Mouse (Mus musculus): ENCODE measurements around the gene Tmem221. TPM values are rescaled to one million over a fixed set of nuclear protein-coding genes. Genes with fewer than 3 reads are reported as not detected.

The Tmem221 gene
- total RNA-seq, 2 experiments from 2014 or later = 0.21 to 0.23 TPM

GRCm38 (mm10) chr8:71579009-71579408, 20.3 kb upstream of the Tmem221 start:
- no peak for DNase-seq (ENCODE audit: low spot score in 2 of 2)

DNA sequence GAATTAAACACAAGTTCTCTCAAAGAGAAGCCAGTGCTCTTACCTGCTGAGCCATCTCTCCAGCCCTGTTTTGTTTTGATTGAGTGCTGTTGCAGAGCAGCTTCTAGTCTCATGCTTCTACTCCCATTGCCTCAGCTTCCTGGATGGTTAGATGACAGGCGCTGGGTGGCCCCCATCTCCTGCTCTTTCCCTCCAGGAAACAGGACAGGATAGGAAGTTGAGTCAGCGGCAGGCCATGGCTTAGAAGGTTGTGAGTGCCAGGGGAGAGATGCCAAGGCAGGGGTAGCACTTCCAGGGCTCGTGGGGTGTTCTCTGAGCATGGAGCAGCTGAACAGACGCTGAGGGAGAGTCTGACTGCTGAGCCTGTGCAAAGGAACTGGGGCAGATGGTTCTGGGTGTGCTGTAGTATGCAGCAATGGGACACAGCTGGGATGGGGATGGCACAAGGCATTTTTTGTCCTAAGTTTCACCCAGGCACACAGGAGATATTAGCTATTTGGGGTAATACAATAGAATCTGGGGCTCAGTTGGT, 19.3 kb upstream of the Tmem221 start:
- no peak for DNase-seq (ENCODE audit: low spot score in 2 of 2)

DNA sequence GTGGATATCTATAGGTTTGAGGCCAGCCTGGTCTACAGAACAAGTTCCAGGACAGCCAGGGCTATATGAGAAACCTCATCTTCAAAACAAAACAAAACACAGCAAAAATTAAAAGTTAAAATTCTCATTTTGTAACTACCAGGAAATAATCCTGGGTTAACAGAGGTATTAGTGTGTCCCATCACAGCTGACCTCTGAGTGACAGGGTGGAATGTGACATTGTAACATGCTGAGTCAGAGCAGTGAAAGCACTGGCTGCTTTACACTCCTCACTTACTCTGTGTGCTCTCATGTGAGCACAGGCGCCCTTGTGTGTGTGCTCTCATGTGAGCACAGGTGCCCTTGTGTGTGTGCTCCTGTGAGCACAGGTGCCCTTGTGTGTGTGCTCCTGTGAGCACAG, 16.3 kb upstream of the Tmem221 start:
- DNase-seq (ENCODE audit: low spot score in 2 of 2) = no peak

GRCm38 (mm10) chr8:71574426-71574825, 15.8 kb upstream of the Tmem221 start:
- DNase-seq (ENCODE audit: low spot score in 2 of 2) = no peak

DNA sequence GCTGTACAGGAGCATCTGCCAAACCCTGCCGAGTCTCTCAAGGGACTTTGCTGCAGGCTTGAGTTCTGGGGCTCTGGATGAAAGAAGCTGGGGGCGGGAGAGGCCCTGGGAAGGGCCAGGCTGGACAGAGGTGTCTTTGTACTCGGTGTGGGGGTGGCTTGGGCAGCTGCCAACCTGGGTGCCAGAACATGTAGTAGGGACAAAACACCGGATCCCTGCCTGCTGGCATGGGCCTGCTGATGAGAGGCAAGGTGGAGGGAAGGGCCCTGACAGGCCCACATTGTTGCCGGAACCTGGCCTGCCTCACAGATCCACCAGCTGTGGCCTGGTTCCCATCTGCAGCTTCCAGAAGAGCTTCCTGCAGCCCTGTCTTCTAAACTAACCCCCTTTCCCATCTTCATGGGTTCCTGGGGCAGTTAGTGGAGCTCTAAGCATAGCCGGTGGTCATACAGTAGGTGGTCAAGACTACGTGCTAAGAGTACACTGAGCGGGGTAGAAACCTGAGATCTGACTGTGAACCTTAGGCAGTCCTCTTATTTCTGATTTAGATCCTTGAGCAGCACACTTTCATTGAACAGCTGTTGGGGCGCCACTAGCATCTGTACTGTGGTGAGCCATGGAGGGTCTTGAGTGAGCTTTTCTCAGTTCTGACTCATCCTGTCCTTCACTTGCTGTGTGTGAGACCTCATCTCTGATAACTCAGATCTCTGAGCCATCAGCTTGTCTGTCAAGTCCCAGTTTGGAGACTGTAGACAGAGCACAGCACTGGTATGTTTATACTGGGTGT, 14.4 kb upstream of the Tmem221 start:
- DNase-seq (ENCODE audit: low spot score in 2 of 2) = peak; percentile 79 to 86

GRCm38 (mm10) chr8:71572077-71572476, 13.4 kb upstream of the Tmem221 start:
- DNase-seq (ENCODE audit: low spot score in 2 of 2) = no peak

- peak; percentile 94 to 96 for DNase-seq (ENCODE audit: low spot score in 2 of 2)
Measured at GRCm38 (mm10) chr8:71570291-71570954, 11.8 kb upstream of the Tmem221 start.

- DNase-seq (ENCODE audit: low spot score in 2 of 2) = peak; percentile 84 to 90
Measured at GRCm38 (mm10) chr8:71569366-71570290, 11.0 kb upstream of the Tmem221 start.

DNA sequence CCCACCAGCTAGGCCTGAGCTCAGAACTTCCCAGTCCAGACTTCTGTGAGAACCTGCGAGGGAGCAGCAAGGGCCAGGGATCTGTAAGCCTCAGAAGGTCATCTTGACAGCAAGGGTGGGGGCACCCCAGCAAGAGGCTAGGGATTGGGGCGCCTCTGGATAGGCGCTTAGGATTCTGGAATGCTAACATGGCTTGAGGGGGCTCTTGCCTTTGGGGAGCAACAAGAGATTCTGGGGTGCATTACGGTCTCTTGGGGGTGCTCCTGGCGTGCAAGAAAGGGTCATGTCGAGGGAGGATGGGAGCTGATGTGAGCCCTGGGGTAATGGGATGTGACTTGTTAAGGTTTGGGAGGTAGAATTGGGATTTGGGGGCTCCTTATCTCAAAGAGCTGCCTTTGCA, 10.3 kb upstream of the Tmem221 start:
- no peak for DNase-seq (ENCODE audit: low spot score in 2 of 2)

DNA sequence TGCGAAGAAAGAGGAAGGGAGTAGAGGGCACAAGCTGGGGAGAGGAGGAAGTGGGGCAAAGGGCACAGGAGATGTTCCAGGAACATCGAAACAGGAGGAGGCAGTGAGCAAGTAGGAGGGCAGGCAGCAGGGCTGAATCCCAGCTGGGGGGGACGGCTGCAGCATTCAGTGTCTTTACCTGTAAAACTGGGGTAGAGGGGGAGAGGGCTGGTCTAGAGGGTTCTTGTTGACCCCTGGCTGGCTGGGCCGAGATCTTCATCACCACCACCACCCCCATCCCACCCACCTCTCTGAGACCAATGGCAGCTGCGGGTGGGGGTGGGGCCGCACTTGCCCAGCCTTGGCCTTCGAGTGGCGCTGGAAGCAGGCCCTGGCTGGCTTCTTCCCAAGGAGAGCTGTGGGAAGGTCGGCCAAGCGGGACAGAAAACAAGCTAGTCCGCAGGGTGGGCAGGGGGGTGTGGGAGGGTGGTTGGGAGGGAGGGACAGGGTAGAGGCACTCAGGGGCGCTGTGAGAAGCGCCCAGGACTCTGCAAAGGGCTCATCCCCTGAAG, 9.8 kb upstream of the Tmem221 start, which contains the start of gene Slc27a1:
TSS of gene Slc27a1 (plus strand) at position 496 of the 551 bp plus-strand sequence.
- DNase-seq (ENCODE audit: low spot score in 2 of 2) = peak; percentile 60 to 66

- DNase-seq (ENCODE audit: low spot score in 2 of 2) = no peak
Measured at GRCm38 (mm10) chr8:71567587-71567986, 8.9 kb upstream of the Tmem221 start.

- DNase-seq (ENCODE audit: low spot score in 2 of 2) = no peak
Measured at GRCm38 (mm10) chr8:71566501-71566900, 7.8 kb upstream of the Tmem221 start, which contains the start of gene Nxnl1. Gene Nxnl1, minus strand, starts transcription at chr8:71566601.

GRCm38 (mm10) chr8:71563992-71564391, 5.3 kb upstream of the Tmem221 start:
- no peak for DNase-seq (ENCODE audit: low spot score in 2 of 2)

DNA sequence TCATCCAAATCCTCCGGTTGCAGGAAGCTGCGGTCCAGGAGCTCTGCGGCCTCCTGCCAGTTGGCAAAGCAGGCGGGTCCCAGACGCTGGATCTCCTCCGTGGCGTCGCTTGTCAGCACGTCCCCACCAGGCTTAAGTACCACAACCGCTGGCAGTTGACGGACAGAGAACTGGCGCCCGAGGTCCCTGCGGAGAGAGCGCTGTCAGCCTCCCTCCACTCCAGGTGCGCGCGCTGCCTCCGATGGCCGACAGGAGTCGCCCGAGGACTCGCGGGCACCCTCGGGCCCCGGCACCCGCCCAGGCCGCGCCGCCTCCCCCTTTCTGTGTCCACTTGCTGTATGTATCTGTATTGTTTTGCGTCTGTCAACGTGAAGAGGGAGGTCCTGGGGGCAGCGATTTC, 4.1 kb upstream of the Tmem221 start:
- DNase-seq (ENCODE audit: low spot score in 2 of 2) = peak; percentile 75 to 80

- peak; percentile 51 to 61 for DNase-seq (ENCODE audit: low spot score in 2 of 2)
Measured at GRCm38 (mm10) chr8:71561401-71561800, 2.7 kb upstream of the Tmem221 start.

DNA sequence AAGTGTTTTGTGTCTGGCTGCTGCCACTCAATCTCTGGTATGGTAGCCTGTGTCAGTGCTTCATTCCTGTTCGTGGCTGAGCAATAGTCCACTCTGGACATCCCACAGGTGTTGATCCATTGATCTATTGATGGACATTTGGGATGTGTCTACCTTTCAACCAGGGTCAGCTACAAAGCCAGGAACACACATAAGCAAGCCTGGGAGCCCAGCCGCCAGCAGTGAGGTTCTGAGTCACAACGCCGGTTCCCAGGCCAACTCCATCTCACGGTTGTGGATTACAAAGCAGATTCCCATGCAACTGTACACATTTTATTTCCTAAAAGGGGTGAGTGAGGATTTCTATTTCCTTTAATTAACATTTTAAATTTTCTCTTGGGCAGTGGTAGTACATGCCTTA, 2.1 kb upstream of the Tmem221 start:
- DNase-seq (ENCODE audit: low spot score in 2 of 2) = no peak

DNA sequence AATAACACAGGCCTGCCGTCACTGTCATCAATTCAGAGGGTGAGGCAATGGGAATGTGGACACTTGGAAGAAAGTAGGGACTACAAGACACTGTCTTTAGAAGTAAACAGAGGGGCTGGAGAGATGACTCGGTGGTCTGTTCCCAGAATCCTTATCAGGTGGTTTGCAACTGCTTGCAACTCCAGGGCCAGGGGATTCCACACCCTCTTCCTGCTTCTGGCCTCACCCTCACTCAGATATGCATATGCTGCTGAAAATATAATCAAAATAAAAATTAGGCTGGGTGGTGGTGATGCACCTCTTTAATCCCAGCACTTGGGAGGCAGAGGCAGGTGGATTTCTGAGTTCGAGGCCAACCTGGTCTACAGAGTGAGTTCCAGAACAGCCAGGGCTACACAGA, 1.4 kb upstream of the Tmem221 start:
- DNase-seq (ENCODE audit: low spot score in 2 of 2) = no peak

GRCm38 (mm10) chr8:71558958-71559690, 453 bp upstream of the Tmem221 start:
- DNase-seq (ENCODE audit: low spot score in 2 of 2) = no peak

- no peak for DNase-seq (ENCODE audit: low spot score in 2 of 2)
Measured at GRCm38 (mm10) chr8:71554644-71555043, 4.0 kb downstream of the Tmem221 start.

GRCm38 (mm10) chr8:71554001-71554400, 4.7 kb downstream of the Tmem221 start:
- no peak for DNase-seq (ENCODE audit: low spot score in 2 of 2)
